Mouse (Mus musculus) E14TG2a.4 (cell line): Measurements from ENCODE around the gene Btbd8.

Source experiments
- CTCF ChIP-seq: conservative IDR thresholded peaks from 2 replicates; pipeline ENCODE4 v1.5.1; 2014; ENCODE audit warnings: low read length
- NANOG ChIP-seq: IDR thresholded peaks from 2 replicates; pipeline ENCODE4 v1.6.1; 2014; ENCODE audit warnings: borderline replicate concordance, low read length, mixed read lengths
- POU5F1 ChIP-seq: IDR thresholded peaks from 2 replicates; pipeline ENCODE4 v1.6.1; 2014; ENCODE audit warnings: low read length, borderline replicate concordance

DNA sequence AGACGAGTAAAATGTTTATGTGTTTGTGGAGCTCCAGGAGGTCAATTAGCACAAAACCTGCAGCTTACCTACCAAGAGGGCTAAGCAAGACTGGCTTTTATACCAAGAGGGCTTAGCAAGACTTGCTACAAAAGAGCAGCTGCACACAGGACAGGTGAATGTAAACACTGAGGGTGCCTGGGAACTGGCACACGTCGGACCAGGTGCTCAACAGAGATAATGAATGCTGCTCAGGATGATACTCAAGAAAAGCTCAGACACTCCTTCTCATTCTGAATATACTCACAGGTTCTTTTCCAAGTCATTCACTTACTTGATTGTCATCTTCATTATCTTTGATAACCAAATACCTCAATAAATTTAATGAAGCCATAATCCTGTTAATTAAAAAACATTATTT, 119.2 kb downstream of the Btbd8 start:
- no peak for TF ChIP-seq CTCF
- TF ChIP-seq POU5F1: no peak
- TF ChIP-seq NANOG: no peak
